Mouse (Mus musculus) ES-Bruce4 (cell line): ENCODE data around the gene Kcna3.

Experiments used
- CTCF ChIP-seq: IDR thresholded peaks from one replicate; pipeline ENCODE4 v1.8.1; 2011; ENCODE audit warnings: low read depth, low read length
- EP300 ChIP-seq: IDR thresholded peaks from 2 replicates; pipeline ENCODE4 v1.6.1; 2011; ENCODE audit warnings: low read depth, low read length; ENCODE audit not compliant: insufficient read depth

- TF ChIP-seq EP300 (no peak), CTCF (no peak)
Observed at GRCm38 (mm10) chr3:107067245-107067644, 31.3 kb downstream of the Kcna3 start.
